Mouse (Mus musculus): Measurements from ENCODE around the gene Pabpn1l.
"Not testable (repeated sequence)": the region's sequence is repeated elsewhere in the genome, so short reads cannot be mapped to it uniquely, and the experiment has no call there.

Pabpn1l gene

GRCm38 (mm10) chr8:122648192-122648970, 25.8 kb upstream of the Pabpn1l start:
- DNase-seq (ENCODE audit: extremely low read depth, low read depth), result no peak

GRCm38 (mm10) chr8:122646337-122646736, 23.8 kb upstream of the Pabpn1l start:
- DNase-seq (ENCODE audit: extremely low read depth, low read depth), result no peak

GRCm38 (mm10) chr8:122644175-122644954, 21.8 kb upstream of the Pabpn1l start:
- DNase-seq (ENCODE audit: extremely low read depth, low read depth), result no peak

- no peak for DNase-seq (ENCODE audit: extremely low read depth, low read depth)
These were observed 19.5 kb upstream of the Pabpn1l start for GRCm38 (mm10) chr8:122642071-122642470.

- no peak for DNase-seq (ENCODE audit: extremely low read depth, low read depth)
These were observed 18.9 kb upstream of the Pabpn1l start for GRCm38 (mm10) chr8:122641406-122641805.

- DNase-seq (ENCODE audit: extremely low read depth, low read depth), result no peak
These were observed 18.3 kb upstream of the Pabpn1l start for GRCm38 (mm10) chr8:122640825-122641224.

GRCm38 (mm10) chr8:122639521-122640248, 17.1 kb upstream of the Pabpn1l start:
- DNase-seq (ENCODE audit: extremely low read depth, low read depth), result no peak

- DNase-seq (ENCODE audit: extremely low read depth, low read depth), result no peak
These were observed 16.1 kb upstream of the Pabpn1l start for GRCm38 (mm10) chr8:122638601-122639000.

GRCm38 (mm10) chr8:122637230-122637629, 14.7 kb upstream of the Pabpn1l start:
- DNase-seq (ENCODE audit: extremely low read depth, low read depth), result no peak

- DNase-seq (ENCODE audit: extremely low read depth, low read depth), result no peak
These were observed 14.2 kb upstream of the Pabpn1l start for GRCm38 (mm10) chr8:122636803-122637175.

- DNase-seq (ENCODE audit: extremely low read depth, low read depth), result no peak
These were observed 13.6 kb upstream of the Pabpn1l start for GRCm38 (mm10) chr8:122635878-122636802.

GRCm38 (mm10) chr8:122633205-122633604, 10.7 kb upstream of the Pabpn1l start:
- no peak for DNase-seq (ENCODE audit: extremely low read depth, low read depth)

- DNase-seq (ENCODE audit: extremely low read depth, low read depth), result not testable (repeated sequence)
These were observed 9.6 kb upstream of the Pabpn1l start for GRCm38 (mm10) chr8:122632134-122632533.

GRCm38 (mm10) chr8:122630696-122631095, 8.2 kb upstream of the Pabpn1l start:
- DNase-seq (ENCODE audit: extremely low read depth, low read depth), result no peak

GRCm38 (mm10) chr8:122629388-122629787, 6.8 kb upstream of the Pabpn1l start:
- DNase-seq (ENCODE audit: extremely low read depth, low read depth), result no peak

- DNase-seq (ENCODE audit: extremely low read depth, low read depth), result no peak
These were observed 4.4 kb upstream of the Pabpn1l start for GRCm38 (mm10) chr8:122626896-122627295.

GRCm38 (mm10) chr8:122625811-122626210, 3.3 kb upstream of the Pabpn1l start:
- DNase-seq (ENCODE audit: extremely low read depth, low read depth), result no peak

- no peak for DNase-seq (ENCODE audit: extremely low read depth, low read depth)
These were observed 2.1 kb upstream of the Pabpn1l start for GRCm38 (mm10) chr8:122624653-122625052.

- no peak for DNase-seq (ENCODE audit: extremely low read depth, low read depth)
These were observed 1.5 kb upstream of the Pabpn1l start for GRCm38 (mm10) chr8:122623844-122624642.

GRCm38 (mm10) chr8:122620446-122620845, 2.1 kb downstream of the Pabpn1l start:
- DNase-seq (ENCODE audit: extremely low read depth, low read depth), result no peak

Data from MEL-GATA-1-ER (cell line).